Mouse (Mus musculus) left cerebral cortex, postnatal 10 days (tissue): ENCODE data around the gene Atf6b. TPM values are rescaled to one million over a fixed set of nuclear protein-coding genes. Genes with fewer than 3 reads are reported as not detected.
A peak's percentile ranks its signal among the peaks of the same experiment; 100 is the strongest.

Experiments
- DNase-seq, 2 experiments: peaks; one replicate each; pipeline ENCODE4 v3.0.0; 2021 to 2022; ENCODE audit warnings: low spot score in 2 of 2, mixed read lengths in 1 of 2; ENCODE audit errors: extremely low spot score in 1 of 2
- intact Hi-C: fragments of 180-260 bp; cut with DNase I; formaldehyde crosslinking; loops from one replicate; pipeline ENCODE4 v1.15.1; 2025
- total RNA-seq, 2 experiments: library from RNA; stranded (reverse); gene quantifications; 2 replicates each; pipeline ENCODE4 v1.2.3; 2021

Atf6b gene
- total RNA-seq, 2 experiments from 2014 or later = 73.1 to 76.5 TPM

- DNase-seq = no peak
- intact Hi-C loops = no loop called here
These were observed 22.0 kb upstream of the Atf6b start for GRCm38 (mm10) chr17:34624981-34625380.

GRCm38 (mm10) chr17:34626062-34626772 is 20.7 kb upstream of the Atf6b start:
- intact Hi-C loops = no loop called here
- no peak for DNase-seq

- intact Hi-C loops = no loop called here
- DNase-seq = no peak
These were observed 20.2 kb upstream of the Atf6b start for GRCm38 (mm10) chr17:34626773-34627092.

- intact Hi-C loops = no loop called here
- DNase-seq = peak; percentile 82 to 95
These were observed 19.6 kb upstream of the Atf6b start for GRCm38 (mm10) chr17:34627093-34627942.

GRCm38 (mm10) chr17:34627943-34628643 is 18.9 kb upstream of the Atf6b start, which contains the start of gene Ppt2:
Ppt2 (minus strand) TSS chr17:34628510.
- intact Hi-C loops = no loop called here
- DNase-seq = peak in 1 of 2 experiments; percentile 73

- DNase-seq = no peak
- intact Hi-C loops = no loop called here
These were observed 18.3 kb upstream of the Atf6b start for GRCm38 (mm10) chr17:34628644-34628967.

GRCm38 (mm10) chr17:34629221-34629751 is 17.7 kb upstream of the Atf6b start, which contains the start of gene Prrt1:
Prrt1 (plus strand) TSS chr17:34629533.
- peak in 1 of 2 experiments; percentile 69 for DNase-seq
- intact Hi-C loops = no loop called here

- no peak for DNase-seq
- intact Hi-C loops = no loop called here
These were observed 16.9 kb upstream of the Atf6b start for GRCm38 (mm10) chr17:34629796-34630603.

GRCm38 (mm10) chr17:34630761-34631301 is 16.1 kb upstream of the Atf6b start:
- DNase-seq = peak in 1 of 2 experiments; percentile 76
- intact Hi-C loops = no loop called here

- DNase-seq = no peak
- intact Hi-C loops = no loop called here
These were observed 15.3 kb upstream of the Atf6b start for GRCm38 (mm10) chr17:34631647-34632046.

- intact Hi-C loops = no loop called here
- peak; percentile 72 to 87 for DNase-seq
These were observed 14.7 kb upstream of the Atf6b start for GRCm38 (mm10) chr17:34632261-34632691.

- intact Hi-C loops = no loop called here
- no peak for DNase-seq
These were observed 11.3 kb upstream of the Atf6b start for GRCm38 (mm10) chr17:34635671-34636070.

GRCm38 (mm10) chr17:34637459-34637858 is 9.5 kb upstream of the Atf6b start:
- intact Hi-C loops = no loop called here
- DNase-seq = no peak

- intact Hi-C loops = no loop called here
- DNase-seq = peak in 1 of 2 experiments; percentile 18
These were observed 7.3 kb upstream of the Atf6b start for GRCm38 (mm10) chr17:34639461-34640255.

- intact Hi-C loops = no loop called here
- peak in 1 of 2 experiments; percentile 42 for DNase-seq
These were observed 6.0 kb upstream of the Atf6b start for GRCm38 (mm10) chr17:34640778-34641601.

- intact Hi-C loops = no loop called here
- DNase-seq = no peak
These were observed 5.0 kb upstream of the Atf6b start for GRCm38 (mm10) chr17:34641945-34642344.

- DNase-seq = no peak
- intact Hi-C loops = no loop called here
These were observed 3.6 kb upstream of the Atf6b start for GRCm38 (mm10) chr17:34643379-34643778.
